Comparison of ENCODE assay signal across 12 mouse cellular contexts in the genomic region with DNA sequence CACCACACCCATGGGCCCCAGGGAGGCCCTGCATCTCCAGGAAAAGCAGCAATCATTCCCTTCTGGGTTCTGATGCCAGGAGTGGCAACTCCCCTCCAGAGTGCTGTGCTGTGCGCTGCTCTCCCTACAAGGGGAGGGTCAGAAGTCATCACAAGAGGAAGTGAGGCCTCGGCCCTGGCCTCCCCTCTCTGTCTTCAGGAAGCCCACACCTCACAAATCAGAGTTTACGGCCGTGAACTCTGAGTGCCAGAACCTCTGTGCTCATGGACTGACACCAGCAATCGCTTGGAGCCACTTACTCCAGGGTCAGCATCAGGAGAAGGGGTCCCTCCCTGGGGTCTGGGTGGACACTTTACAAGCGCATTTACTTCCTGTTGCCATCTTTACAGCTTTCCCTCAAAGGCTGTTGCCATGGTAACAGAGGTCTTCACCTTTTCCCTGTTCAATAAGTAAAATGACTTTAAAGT. TPM values are rescaled to one million over a fixed set of nuclear protein-coding genes. Genes with fewer than 3 reads are reported as not detected.
DNase-seq lines count a peak whose midpoint lies in the region; ATAC-seq lines count a peak whose summit lies in the region.
"Had no signal": no experiment of that assay in that cellular context is flagged by ENCODE, and none has a peak within 500 bp of the region (broad histone marks: within the 10 kb centered on the region; RNA-seq: fewer than 3 reads in every experiment).

No protein-coding gene starts in this region.

- 0 out of 2 replicates have a peak, but pooled peaks cover 3% of the 10 kb centered on the region for H3K4me1 ChIP-seq in heart, embryonic 12.5 days (replicated peaks)
- peaks cover 11% of the 10 kb centered on the region for H3K4me1 ChIP-seq in embryonic facial prominence, embryonic 10.5 days
- no peaks in the 10 kb centered on the region for H3K4me1 ChIP-seq in forebrain, embryonic 11.5 days (replicated peaks; ENCODE audit: control insufficient read depth, insufficient read depth, low read length)

- no peak overlapping the region for H3K4me2 ChIP-seq in heart, embryonic 12.5 days
- no peak overlapping the region for H3K4me2 ChIP-seq in forebrain, embryonic 11.5 days (ENCODE audit: low read depth, low read length, severe bottlenecking)

- ATAC-seq in heart, embryonic 12.5 days (ENCODE audit: insufficient number of reproducible peaks, low FRiP score): peak; percentile 66
- ATAC-seq in forebrain, embryonic 11.5 days (replicated peaks; ENCODE audit: low FRiP score): no peak
- no peak for ATAC-seq in cerebellum, adult (ENCODE audit: insufficient number of reproducible peaks, low FRiP score, low TSS enrichment)

- 29% methylated on average over 6 of the region's 6 CpGs for WGBS in heart, embryonic 12.5 days
- 33% methylated on average over 6 of the region's 6 CpGs for WGBS in embryonic facial prominence, embryonic 10.5 days
- WGBS in forebrain, embryonic 11.5 days: 60% methylated on average over 6 of the region's 6 CpGs

- H3K9ac ChIP-seq in heart, embryonic 12.5 days: no peak overlapping the region
- H3K9ac ChIP-seq in forebrain, embryonic 11.5 days (ENCODE audit: low read length): no peak overlapping the region

- H3K27me3 ChIP-seq in heart, embryonic 12.5 days (replicated peaks): no peaks in the 10 kb centered on the region
- H3K27me3 ChIP-seq in embryonic facial prominence, embryonic 10.5 days (replicated peaks; ENCODE audit: low read depth, poor library complexity, severe bottlenecking): no peaks in the 10 kb centered on the region
- no peaks in the 10 kb centered on the region for H3K27me3 ChIP-seq in forebrain, embryonic 11.5 days (ENCODE audit: control insufficient read depth, insufficient read depth, low read length)

- no peaks in the 10 kb centered on the region for H3K36me3 ChIP-seq in heart, embryonic 12.5 days
- H3K36me3 ChIP-seq in embryonic facial prominence, embryonic 10.5 days (replicated peaks): no peaks in the 10 kb centered on the region
- no peaks in the 10 kb centered on the region for H3K36me3 ChIP-seq in forebrain, embryonic 11.5 days (ENCODE audit: control insufficient read depth, insufficient read depth, low read length)
- H3K36me3 ChIP-seq: hindbrain, embryonic 10.5 days had no signal

- no peak for DNase-seq in heart, postnatal 4 days
- DNase-seq in B cell, adult 2 months: peak; percentile 19 to 27
- peak; percentile 34 for DNase-seq in embryonic facial prominence, embryonic 10.5 days (ENCODE audit: low spot score)
- DNase-seq in kidney, postnatal 25 days: peak; percentile 7 to 59
- DNase-seq in neural tube, embryonic 10.5 days (ENCODE audit: extremely low spot score, low spot score): no peak
- DNase-seq in forebrain, embryonic 11.5 days (ENCODE audit: low spot score): no peak
- DNase-seq: cerebellum, adult 18-20 months; lung, postnatal 10 days; thymus, adult 2 months had no signal

- H3K9me3 ChIP-seq in heart, embryonic 12.5 days (replicated peaks): peaks cover 19% of the 10 kb centered on the region
- H3K9me3 ChIP-seq in embryonic facial prominence, embryonic 10.5 days: peaks cover 9% of the 10 kb centered on the region
- no peaks in the 10 kb centered on the region; the same call in 1 of the 2 replicates for H3K9me3 ChIP-seq in forebrain, embryonic 11.5 days (ENCODE audit: control insufficient read depth, low read length)

- H3K4me3 ChIP-seq in heart, embryonic 12.5 days: no peak overlapping the region
- no peak overlapping the region for H3K4me3 ChIP-seq in embryonic facial prominence, embryonic 10.5 days
- no peak overlapping the region for H3K4me3 ChIP-seq in forebrain, embryonic 11.5 days (ENCODE audit: low read depth, low read length)
- H3K4me3 ChIP-seq: hindbrain, embryonic 10.5 days had no signal

- H3K27ac ChIP-seq in heart, embryonic 12.5 days (ENCODE audit: poor library complexity, severe bottlenecking): no peak overlapping the region
- no peak overlapping the region; the same call in 1 of the 2 replicates for H3K27ac ChIP-seq in embryonic facial prominence, embryonic 10.5 days (replicated peaks)
- no peak overlapping the region for H3K27ac ChIP-seq in forebrain, embryonic 11.5 days (ENCODE audit: low read depth, low read length)
- H3K27ac ChIP-seq: hindbrain, embryonic 10.5 days had no signal

RNA-seq across cellular contexts. Expression of gene Psmg1, which starts 55.2 kb away (rescaled TPM):
- polyA plus RNA-seq in heart, embryonic 12.5 days (2016; fragmentation: Nextera tagmentation; extraction: Ambion mirVana): 65.7 and 72.8 TPM in 2 replicates
- total RNA-seq in heart, postnatal 4 days (2021): 10 to 100 TPM; 28.0 to 28.9 TPM
- polyA plus RNA-seq in embryonic facial prominence, embryonic 10.5 days (2016; fragmentation: Nextera tagmentation; extraction: Ambion mirVana): 115 and 122 TPM in 2 replicates
- polyA plus RNA-seq in forebrain, embryonic 11.5 days (2014; fragmentation: Nextera tagmentation; extraction: Ambion mirVana): 98.2 and 101 TPM in 2 replicates

Comparison
In these comparisons a context has a peak if more than half of its experiments do, and no peak if none do; other contexts are left out.
1. DNase-seq: peak in B cell, adult 2 months (2 of 2), embryonic facial prominence, embryonic 10.5 days (single experiment) and kidney, postnatal 25 days (2 of 2); none in heart, postnatal 4 days (single experiment), neural tube, embryonic 10.5 days (single experiment) and forebrain, embryonic 11.5 days (single experiment).